Mouse (Mus musculus): Measurements from ENCODE around the gene Lao1.

The Lao1 gene

GRCm38 (mm10) chr4:119015557-119015956 is 54.2 kb downstream of the Lao1 start:
- no peak for DNase-seq

GRCm38 (mm10) chr4:119017078-119017477 is 55.7 kb downstream of the Lao1 start:
- no peak for DNase-seq
